Mouse (Mus musculus) stomach, postnatal 0 days (tissue): Measurements from ENCODE around the gene Anapc1. TPM values are rescaled to one million over a fixed set of nuclear protein-coding genes. Genes with fewer than 3 reads are reported as not detected.

Experiments used
- ATAC-seq: fragments of 200-750 bp; cut with Nextera tagmentation; 2 replicates; pipeline ENCODE4 v1.8.0; 2017; ENCODE audit not compliant: low FRiP score, low TSS enrichment
- DNase-seq: peaks from one replicate; pipeline ENCODE4 v3.0.0-alpha.2; 2016; ENCODE audit warnings: low spot score
- H3K27ac ChIP-seq: fragments of 300-500 bp; sonication (generic); replicated peaks from 2 replicates; pipeline ENCODE4 v1.5.1; 2014; ENCODE audit warnings: mild to moderate bottlenecking, control low read depth
- H3K27me3 ChIP-seq: fragments of 300-500 bp; sonication (generic); 2 replicates; pipeline ENCODE4 v1.6.1; 2014; ENCODE audit warnings: low read length; ENCODE audit not compliant: control insufficient read depth, insufficient read depth
- H3K36me3 ChIP-seq: fragments of 300-500 bp; sonication (generic); 2 replicates; pipeline ENCODE4 v1.6.1; 2014; ENCODE audit warnings: low read length, mixed read lengths; ENCODE audit not compliant: control insufficient read depth, insufficient read depth
- H3K4me1 ChIP-seq: fragments of 300-500 bp; sonication (generic); replicated peaks from 2 replicates; pipeline ENCODE4 v1.6.1; 2014; ENCODE audit warnings: antibody characterized with exemption; ENCODE audit not compliant: control insufficient read depth, insufficient read depth
- H3K4me2 ChIP-seq: fragments of 300-500 bp; sonication (generic); replicated peaks from 2 replicates; pipeline ENCODE4 v1.6.1; 2014; ENCODE audit warnings: low read depth, mild to moderate bottlenecking, control low read depth, moderate library complexity
- H3K4me3 ChIP-seq: fragments of 300-500 bp; sonication (generic); 2 replicates; pipeline ENCODE4 v1.5.1; 2014; ENCODE audit warnings: low read depth, low read length, control low read depth
- H3K9ac ChIP-seq: fragments of 300-500 bp; sonication (generic); 2 replicates; pipeline ENCODE4 v1.6.1; 2014; ENCODE audit warnings: mild to moderate bottlenecking, low read length, control low read depth, mixed read lengths
- H3K9me3 ChIP-seq: fragments of 300-500 bp; sonication (generic); 2 replicates; pipeline ENCODE4 v1.6.1; 2016; ENCODE audit warnings: low read length; ENCODE audit not compliant: control insufficient read depth
- CTCF ChIP-seq: IDR thresholded peaks from 2 replicates; pipeline ENCODE4 v1.5.1; 2016; ENCODE audit warnings: antibody characterized with exemption, low read depth, mild to moderate bottlenecking, moderate library complexity
- EP300 ChIP-seq: optimal IDR thresholded peaks from 2 replicates; pipeline ENCODE3; 2016; ENCODE audit warnings: antibody characterized with exemption
- WGBS: fragments of 180-500 bp; shearing (Covaris S2); extraction: QIAGEN DNeasy Blood & Tissue Kit; methylation state at CpG from one replicate; pipeline ENCODE4 v1.1.7; 2014; 5-methylcytosine and 5-hydroxymethylcytosine counted together
- polyA plus RNA-seq: library from polyadenylated mRNA; unstranded; fragments of >200 nt; fragmentation: Nextera tagmentation; extraction: Ambion mirVana; gene quantifications from 2 replicates; pipeline ENCODE4 v1.2.1, GENCODE M21; 2015

Gene Anapc1
- polyA plus RNA-seq, 1 experiment from 2014 or later, result 13.3 TPM

GRCm38 (mm10) chr2:128571001-128571400 lies 116.2 kb downstream of the Anapc1 start:
- H3K36me3 ChIP-seq, result no peaks in the 10 kb centered on the region
- 84% methylated on average over 4 of the region's 4 CpGs for WGBS
- 0 out of 2 replicates have a peak, but pooled peaks cover under 1% of the 10 kb centered on the region for H3K4me1 ChIP-seq
- H3K27ac ChIP-seq, result no peak overlapping the region
- no peak overlapping the region for H3K4me2 ChIP-seq
- no peak overlapping the region for H3K4me3 ChIP-seq
- TF ChIP-seq EP300, result no peak
- no peak for TF ChIP-seq CTCF
- no peak for ATAC-seq
- no peaks in the 10 kb centered on the region for H3K9me3 ChIP-seq
- no peaks in the 10 kb centered on the region for H3K27me3 ChIP-seq
- no peak overlapping the region for H3K9ac ChIP-seq
- no peak for DNase-seq

GRCm38 (mm10) chr2:128568490-128568889 lies 118.7 kb downstream of the Anapc1 start:
- no peak for ATAC-seq
- TF ChIP-seq EP300 (no peak), CTCF (no peak)
- H3K9ac ChIP-seq, result no peak overlapping the region
- DNase-seq, result no peak
- 45% methylated on average over 4 of the region's 4 CpGs for WGBS
- H3K4me3 ChIP-seq, result no peak overlapping the region
- H3K4me2 ChIP-seq, result no peak overlapping the region
- no peaks in the 10 kb centered on the region for H3K36me3 ChIP-seq
- no peaks in the 10 kb centered on the region for H3K27me3 ChIP-seq
- 0 out of 2 replicates have a peak, but pooled peaks cover 4% of the 10 kb centered on the region for H3K4me1 ChIP-seq
- no peak overlapping the region for H3K27ac ChIP-seq
- H3K9me3 ChIP-seq, result no peaks in the 10 kb centered on the region

- 46% methylated on average over 6 of the region's 6 CpGs for whole genome bisulfite sequencing
- no peaks in the 10 kb centered on the region for H3K27me3 ChIP-seq
- H3K4me2 ChIP-seq, result no peak overlapping the region
- TF ChIP-seq CTCF (no peak), EP300 (no peak)
- H3K4me1 ChIP-seq, result 0 out of 2 replicates have a peak, but pooled peaks cover 4% of the 10 kb centered on the region
- DNase-seq (no peak), ATAC-seq (no peak)
- no peaks in the 10 kb centered on the region for H3K9me3 ChIP-seq
- H3K36me3 ChIP-seq, result no peaks in the 10 kb centered on the region
- no peak overlapping the region for H3K4me3 ChIP-seq
- no peak overlapping the region for H3K9ac ChIP-seq
- no peak overlapping the region for H3K27ac ChIP-seq
Observed at GRCm38 (mm10) chr2:128568018-128568417, 119.2 kb downstream of the Anapc1 start.

GRCm38 (mm10) chr2:128566304-128567147 lies 120.7 kb downstream of the Anapc1 start:
- Histone ChIP-seq H3K27me3 (no peaks in the 10 kb centered on the region), H3K27ac (no peak overlapping the region), H3K36me3 (no peaks in the 10 kb centered on the region), H3K9ac (no peak overlapping the region), H3K4me3 (no peak overlapping the region), H3K4me2 (no peak overlapping the region), H3K4me1 (0 out of 2 replicates have a peak, but pooled peaks cover 4% of the 10 kb centered on the region), H3K9me3 (no peaks in the 10 kb centered on the region)
- no peak for TF ChIP-seq EP300
- peak; percentile 64 for TF ChIP-seq CTCF
- ATAC-seq (no peak), DNase-seq (peak; percentile 43)
- 61% methylated on average over 10 of the region's 10 CpGs for WGBS

- 27% methylated on average over 8 of the region's 8 CpGs for WGBS
- DNase-seq, result no peak
- no peak for TF ChIP-seq EP300
- no peak for TF ChIP-seq CTCF
- no peaks in the 10 kb centered on the region for H3K36me3 ChIP-seq
- no peak overlapping the region for H3K4me3 ChIP-seq
- H3K27me3 ChIP-seq, result no peaks in the 10 kb centered on the region
- peak; percentile 35; the same call in 1 of the 2 replicates for ATAC-seq
- 0 out of 2 replicates have a peak, but pooled peaks cover 4% of the 10 kb centered on the region for H3K4me1 ChIP-seq
- H3K9me3 ChIP-seq, result no peaks in the 10 kb centered on the region
- H3K9ac ChIP-seq, result no peak overlapping the region
- H3K27ac ChIP-seq, result no peak overlapping the region; the same call in 1 of the 2 replicates
- no peak overlapping the region for H3K4me2 ChIP-seq
Observed at GRCm38 (mm10) chr2:128565904-128566303, 121.3 kb downstream of the Anapc1 start.

GRCm38 (mm10) chr2:128564195-128564594 lies 123.0 kb downstream of the Anapc1 start:
- ATAC-seq (no peak), DNase-seq (no peak)
- no peak overlapping the region for H3K9ac ChIP-seq
- no peak overlapping the region for H3K4me2 ChIP-seq
- 0 out of 2 replicates have a peak, but pooled peaks cover 4% of the 10 kb centered on the region for H3K4me1 ChIP-seq
- H3K27ac ChIP-seq, result no peak overlapping the region
- no peaks in the 10 kb centered on the region for H3K9me3 ChIP-seq
- WGBS, result 87% methylated on average over 3 of the region's 3 CpGs
- no peaks in the 10 kb centered on the region for H3K36me3 ChIP-seq
- H3K4me3 ChIP-seq, result no peak overlapping the region
- peak; percentile 50 for TF ChIP-seq CTCF
- no peak for TF ChIP-seq EP300
- no peaks in the 10 kb centered on the region for H3K27me3 ChIP-seq

Other genes with a start within 250 kb of the Anapc1 start
- gene Spdye4c, start 96.2 kb downstream of the Anapc1 start, polyA plus RNA-seq, result not detected in 2 replicates
- gene Mertk, start 11.6 kb upstream of the Anapc1 start, polyA plus RNA-seq, result 1.4 and 1.6 TPM in 2 replicates
- 26.4 and 31.9 TPM in 2 replicates for gene Tmem87b, start 130.7 kb upstream of the Anapc1 start, polyA plus RNA-seq
- gene Fbln7, start 175.6 kb upstream of the Anapc1 start, polyA plus RNA-seq, result 2.3 and 2.5 TPM in 2 replicates